Mouse (Mus musculus) ES-E14 (cell line): ENCODE measurements around the gene Antxr1.

ENCODE experiments used
- CHD2 ChIP-seq: IDR thresholded peaks from 2 replicates; pipeline ENCODE4 v1.6.1; 2014; ENCODE audit warnings: mild to moderate bottlenecking, low read depth, low read length, inconsistent platforms
- HCFC1 ChIP-seq: IDR thresholded peaks from 2 replicates; pipeline ENCODE4 v1.6.1; 2012; ENCODE audit warnings: low read length, inconsistent platforms, borderline replicate concordance; ENCODE audit not compliant: insufficient read depth
- ZNF384 ChIP-seq: IDR thresholded peaks from 2 replicates; pipeline ENCODE4 v1.6.1; 2012; ENCODE audit warnings: low read depth, low read length, inconsistent platforms

- TF ChIP-seq ZNF384 (no peak), HCFC1 (no peak), CHD2 (no peak)
Observed at GRCm38 (mm10) chr6:87273141-87273540, 62.5 kb downstream of the Antxr1 start.
